Mouse (Mus musculus) ES-E14 (cell line): ENCODE measurements around the gene Wbp11. TPM values are rescaled to one million over a fixed set of nuclear protein-coding genes. Genes with fewer than 3 reads are reported as not detected.
"Not testable (repeated sequence)": the region's sequence is repeated elsewhere in the genome, so short reads cannot be mapped to it uniquely, and the experiment has no call there.

Experiments
- DNase-seq: peaks from one replicate; pipeline ENCODE4 v3.0.0-alpha.2; 2013; ENCODE audit warnings: low read depth, low spot score
- H3K27ac ChIP-seq: 2 replicates; pipeline ENCODE4 v1.5.1; 2012; ENCODE audit warnings: low read depth, mild to moderate bottlenecking, low read length, moderate library complexity, mixed read lengths; ENCODE audit not compliant: poor library complexity, insufficient read depth, severe bottlenecking
- H3K36me3 ChIP-seq: 2 replicates; pipeline ENCODE4 v1.6.1; 2012; ENCODE audit warnings: mild to moderate bottlenecking, low read length, moderate library complexity, mixed read lengths; ENCODE audit not compliant: control insufficient read depth, poor library complexity, insufficient read depth, severe bottlenecking
- H3K4me1 ChIP-seq, 2 experiments: fragments of 150-350 bp in 1 of 2; sonication (generic) in 1 of 2; 2 replicates each; pipeline ENCODE4 v1.6.1; 2012; ENCODE audit warnings: low read length in 2 of 2, mild to moderate bottlenecking in 1 of 2, mixed read lengths in 1 of 2; ENCODE audit not compliant: control insufficient read depth in 2 of 2, insufficient read depth in 2 of 2, poor library complexity in 1 of 2
- H3K4me3 ChIP-seq, 2 experiments: fragments of 150-350 bp in 1 of 2; sonication (generic) in 1 of 2; 2 replicates each; pipeline ENCODE4 v1.5.1; 2012; ENCODE audit warnings: low read length in 2 of 2, low read depth in 1 of 2, mild to moderate bottlenecking in 1 of 2, mixed read lengths in 1 of 2; ENCODE audit not compliant: insufficient read depth in 1 of 2, poor library complexity in 1 of 2, severe bottlenecking in 1 of 2
- H3K9ac ChIP-seq: 2 replicates; pipeline ENCODE4 v1.6.1; 2012; ENCODE audit warnings: low read depth, mild to moderate bottlenecking, low read length, mixed read lengths; ENCODE audit not compliant: poor library complexity, insufficient read depth, severe bottlenecking
- H3K9me3 ChIP-seq: fragments of 150-350 bp; sonication (generic); 2 replicates; pipeline ENCODE4 v1.6.1; 2012; ENCODE audit warnings: low read depth, mild to moderate bottlenecking, low read length; ENCODE audit not compliant: control insufficient read depth, insufficient read depth
- CHD2 ChIP-seq: IDR thresholded peaks from 2 replicates; pipeline ENCODE4 v1.6.1; 2014; ENCODE audit warnings: mild to moderate bottlenecking, low read depth, low read length, inconsistent platforms
- HCFC1 ChIP-seq: IDR thresholded peaks from 2 replicates; pipeline ENCODE4 v1.6.1; 2012; ENCODE audit warnings: low read length, inconsistent platforms, borderline replicate concordance; ENCODE audit not compliant: insufficient read depth
- MAFK ChIP-seq: IDR thresholded peaks from 2 replicates; pipeline ENCODE4 v1.6.1; 2014; ENCODE audit warnings: mild to moderate bottlenecking, low read depth, low read length, inconsistent platforms; ENCODE audit not compliant: insufficient read depth
- ZC3H11A ChIP-seq: IDR thresholded peaks from 2 replicates; pipeline ENCODE4 v1.6.1; 2012; ENCODE audit warnings: low read depth, mild to moderate bottlenecking, inconsistent platforms, low read length, borderline replicate concordance
- ZNF384 ChIP-seq: IDR thresholded peaks from 2 replicates; pipeline ENCODE4 v1.6.1; 2012; ENCODE audit warnings: low read depth, low read length, inconsistent platforms
- in situ Hi-C, 2 experiments: fragments of 600-800 bp; cut with MboI; formaldehyde crosslinking; loops; one replicate each; pipeline ENCODE4 v1.15.1; 2025; ENCODE audit warnings: low sequenced_read_pairs in 2 of 2, inconsistent platforms in 1 of 2; ENCODE audit not compliant: unreplicated experiment in 2 of 2
- total RNA-seq: library from RNA; depleted of rRNA; stranded (reverse); fragments of 300-350 nt; gene quantifications from 2 replicates; pipeline ENCODE4 v1.2.3, GENCODE M21; 2012

The Wbp11 gene
- total RNA-seq, 1 experiment: 41.7 TPM

DNA sequence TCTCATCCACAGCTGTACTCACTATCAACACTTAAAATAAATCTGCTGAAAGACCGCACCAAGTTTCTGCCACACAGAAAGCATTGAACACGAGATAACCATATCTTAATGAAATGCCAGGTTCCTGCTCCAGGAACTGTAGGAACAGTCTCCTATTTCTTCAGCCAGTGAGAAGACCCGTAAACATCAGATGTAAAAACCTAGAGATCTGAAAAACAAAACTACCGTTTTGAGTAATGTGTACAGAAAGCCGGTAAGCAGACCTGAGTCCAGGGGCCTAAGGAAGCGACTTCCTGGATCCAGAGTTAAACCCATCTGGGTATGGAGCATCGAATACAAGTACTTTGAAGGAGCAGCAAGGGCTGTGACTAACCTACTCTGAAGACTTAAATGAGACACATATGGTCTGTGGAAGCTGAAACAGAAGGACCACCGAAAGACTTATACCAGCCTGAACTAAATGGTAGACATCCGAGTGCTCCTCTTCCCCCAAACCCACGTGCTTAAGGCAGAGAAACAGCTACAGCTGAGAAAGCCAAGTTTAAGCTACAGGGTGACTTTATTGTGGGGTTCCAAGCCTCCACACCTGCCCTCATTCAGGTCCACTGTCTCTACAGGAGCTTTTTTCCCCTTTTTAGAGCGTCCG lies 24.8 kb downstream of the Wbp11 start:
- peaks cover 4 to 5% of the 10 kb centered on the region in 2 experiments; a peak in 1 of 4 replicates for H3K4me1 ChIP-seq

DNA sequence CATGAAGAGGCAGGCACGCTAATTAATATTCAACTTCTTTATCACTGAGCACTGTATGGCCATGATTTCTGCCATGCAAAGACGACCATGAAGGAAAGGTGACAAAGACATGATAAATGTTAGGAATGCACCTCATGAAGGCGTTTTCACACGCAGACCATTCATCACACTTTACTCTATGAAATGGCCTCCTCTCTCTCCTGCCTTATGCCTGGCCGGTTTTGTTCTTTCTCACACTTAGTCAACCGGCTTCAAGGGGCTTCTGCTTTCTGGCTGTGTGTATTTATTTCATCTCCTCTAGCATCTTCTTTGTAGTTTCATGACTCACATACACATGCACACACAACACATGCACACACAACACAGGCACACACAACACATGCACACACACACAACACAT lies 26.8 kb downstream of the Wbp11 start:
- TF ChIP-seq CHD2 (no peak), ZNF384 (no peak), ZC3H11A (no peak), MAFK (no peak), HCFC1 (no peak)
- in situ Hi-C loops: no loop called here

More for the DNA sequence above, 24.8 kb downstream of the Wbp11 start:
- H3K9ac ChIP-seq: no peak overlapping the region; the same call in 1 of the 2 replicates
- peak overlapping the region; percentile 2 to 62; a peak in 2 of 4 replicates for H3K4me3 ChIP-seq
- TF ChIP-seq HCFC1: no peak
- TF ChIP-seq CHD2: 0 out of 2 replicates have a peak, but pooled peaks have one; percentile 29
- in situ Hi-C loops: no loop called here
- H3K36me3 ChIP-seq: no peaks in the 10 kb centered on the region
- no peaks in the 10 kb centered on the region for H3K9me3 ChIP-seq
- no peak for DNase-seq
- H3K27ac ChIP-seq: no peak overlapping the region; the same call in 1 of the 2 replicates

DNA sequence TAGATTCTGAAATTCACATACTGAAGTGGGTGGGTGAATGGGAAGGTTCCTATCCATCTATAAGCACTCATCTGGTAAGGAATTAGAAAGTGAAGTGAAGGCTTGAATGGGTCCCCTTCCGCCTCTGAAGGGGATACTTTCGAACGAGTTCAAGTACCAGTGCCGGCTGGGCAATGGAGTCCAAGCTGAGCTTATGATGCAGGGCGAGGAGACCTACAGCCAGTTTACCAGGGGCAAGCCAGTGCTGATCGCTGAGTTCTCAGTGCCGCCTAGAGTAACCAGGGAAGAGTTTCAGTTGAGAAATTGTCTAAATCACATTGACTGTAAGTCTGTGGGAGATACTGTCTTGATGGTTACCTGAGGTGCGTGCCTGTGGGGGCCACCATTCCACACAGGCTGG lies 27.3 kb downstream of the Wbp11 start:
- H3K27ac ChIP-seq: no peak overlapping the region
- DNase-seq: no peak
- TF ChIP-seq ZNF384 (no peak), ZC3H11A (no peak), HCFC1 (no peak), MAFK (no peak), CHD2 (no peak)
- H3K4me3 ChIP-seq: no peak overlapping the region
- in situ Hi-C loops: no loop called here
- H3K4me1 ChIP-seq: 0 out of 4 replicates have a peak, but pooled peaks cover 0 to 4% of the 10 kb centered on the region in 2 experiments
- no peaks in the 10 kb centered on the region for H3K9me3 ChIP-seq
- no peak overlapping the region for H3K9ac ChIP-seq
- no peaks in the 10 kb centered on the region for H3K36me3 ChIP-seq

More for the DNA sequence above, 26.8 kb downstream of the Wbp11 start:
- Histone ChIP-seq H3K27ac (no peak overlapping the region), H3K9ac (no peak overlapping the region), H3K9me3 (no peaks in the 10 kb centered on the region), H3K4me3 (no peak overlapping the region), H3K36me3 (no peaks in the 10 kb centered on the region), H3K4me1 (0 out of 4 replicates have a peak, but pooled peaks cover 0 to 4% of the 10 kb centered on the region in 2 experiments)
- no peak for DNase-seq

DNA sequence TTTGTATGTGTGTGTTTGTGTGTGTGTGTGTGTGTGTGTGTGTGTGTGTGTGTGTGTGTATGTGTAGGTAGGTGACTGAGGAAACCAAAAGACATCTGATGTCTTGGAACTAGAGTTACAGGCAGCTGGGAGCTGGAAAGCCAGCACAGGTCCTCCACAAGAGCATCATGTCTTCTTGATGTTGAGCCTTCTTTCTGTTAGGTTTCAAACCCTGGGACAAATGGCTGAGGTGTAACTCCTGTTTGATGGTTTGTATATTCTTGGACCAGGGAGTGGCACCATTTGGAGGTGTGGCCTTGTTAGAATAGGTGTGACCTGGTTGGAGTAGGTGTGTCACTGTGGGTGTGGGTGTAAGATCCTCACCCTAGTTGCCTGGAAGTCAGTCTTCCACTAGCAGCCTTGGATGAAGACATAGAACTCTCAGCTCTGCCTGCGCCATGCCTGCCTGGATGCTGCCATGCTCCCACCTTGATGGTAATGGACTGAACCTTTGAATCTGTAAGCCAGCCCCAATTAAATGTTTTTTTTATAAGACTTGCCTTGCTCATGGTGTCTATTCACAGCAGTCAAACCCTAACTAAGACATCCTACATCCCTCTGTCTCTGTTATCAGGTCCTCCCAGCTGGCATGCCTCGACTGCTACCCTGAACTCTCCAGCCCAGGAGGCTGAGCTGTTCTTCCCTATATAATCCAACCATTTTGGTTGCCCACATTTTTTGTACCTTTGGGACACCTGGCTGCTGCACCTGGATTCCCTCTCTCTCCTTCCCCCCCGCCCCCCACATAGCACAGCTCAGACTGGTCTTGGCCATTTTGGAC lies 29.9 kb downstream of the Wbp11 start:
- H3K4me1 ChIP-seq, H3K27ac ChIP-seq, in situ Hi-C loops, H3K9me3 ChIP-seq, H3K4me3 ChIP-seq, H3K36me3 ChIP-seq, H3K9ac ChIP-seq, DNase-seq: not testable (repeated sequence)

DNA sequence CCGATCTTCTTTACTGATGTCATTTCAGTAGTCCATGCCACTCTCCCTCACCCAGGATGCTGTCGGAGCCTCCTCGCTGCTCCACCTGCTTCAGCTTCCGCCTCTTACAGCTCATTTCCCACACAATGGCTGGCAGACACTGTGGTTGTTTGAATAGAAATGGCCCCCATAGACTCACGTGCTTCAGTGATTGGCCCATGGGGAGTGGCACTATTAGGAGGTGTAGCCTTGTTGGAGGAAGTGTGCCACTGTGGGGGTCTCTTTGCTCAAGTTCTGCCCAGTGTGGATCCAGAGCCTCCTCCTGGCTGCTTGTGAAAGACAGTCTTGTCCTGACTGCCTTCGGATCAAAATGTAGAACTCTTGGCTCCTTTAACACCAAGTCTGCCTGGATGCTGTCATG lies 32.2 kb downstream of the Wbp11 start:
- TF ChIP-seq ZNF384: no peak
- TF ChIP-seq CHD2: no peak
- no peak for TF ChIP-seq MAFK
- TF ChIP-seq ZC3H11A: no peak
- no peak for TF ChIP-seq HCFC1
- H3K4me3 ChIP-seq: no peak overlapping the region
- H3K27ac ChIP-seq: no peak overlapping the region
- H3K9me3 ChIP-seq: no peaks in the 10 kb centered on the region
- no peak overlapping the region for H3K9ac ChIP-seq
- H3K36me3 ChIP-seq: no peaks in the 10 kb centered on the region
- H3K4me1 ChIP-seq: no peaks in the 10 kb centered on the region
- in situ Hi-C loops: no loop called here
- DNase-seq: no peak
